Mouse (Mus musculus) left cerebral cortex, postnatal 25 days (tissue): ENCODE results near the gene Cadps2. TPM values are rescaled to one million over a fixed set of nuclear protein-coding genes. Genes with fewer than 3 reads are reported as not detected.

ENCODE experiments used
- DNase-seq, 2 experiments: peaks; one replicate each; pipeline ENCODE4 v3.0.0; 2022; ENCODE audit warnings: low spot score in 2 of 2, mixed read lengths in 1 of 2
- intact Hi-C: fragments of 180-260 bp; cut with DNase I; formaldehyde crosslinking; loops from one replicate; pipeline ENCODE4 v1.15.1; 2025
- total RNA-seq, 2 experiments: library from RNA; stranded (reverse); gene quantifications; 2 replicates each; pipeline ENCODE4 v1.2.3; 2021

Gene Cadps2
- 10 to 100 TPM; 85.8 to 90.7 TPM for total RNA-seq

GRCm38 (mm10) chr6:23839009-23839811, at the start of gene Cadps2:
Cadps2 (minus strand) TSS chr6:23839421.
- peak; percentile 37 to 38 for DNase-seq
- intact Hi-C loops = no loop called here

GRCm38 (mm10) chr6:23886418-23886817, 47.2 kb upstream of the Cadps2 start:
- intact Hi-C loops = loop anchor here (5.0 kb wide), 1 partner anchor 394 kb away; no protein-coding TSS in a partner anchor
- no peak for DNase-seq

GRCm38 (mm10) chr6:23876765-23877408, 37.7 kb upstream of the Cadps2 start:
- intact Hi-C loops = no loop called here
- no peak for DNase-seq

DNA sequence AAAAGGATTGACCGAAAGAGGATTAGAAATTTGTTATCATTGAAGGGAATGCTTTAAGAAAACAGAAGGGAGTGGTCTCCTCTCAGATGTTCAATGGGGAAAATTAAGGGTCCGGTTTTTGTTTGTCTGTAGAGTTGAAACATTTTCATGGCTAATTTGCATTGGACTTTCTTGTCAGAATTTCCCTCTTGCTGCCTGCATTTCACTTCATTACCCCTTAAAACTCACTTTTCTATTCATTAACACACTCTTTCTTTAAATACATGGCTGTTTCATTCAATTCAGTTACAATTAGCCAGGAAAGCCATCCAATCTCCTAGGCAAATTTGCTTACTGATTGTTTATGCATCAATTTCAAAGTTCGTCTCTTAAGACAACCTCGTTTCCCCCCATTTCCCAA, 37.1 kb upstream of the Cadps2 start:
- intact Hi-C loops = no loop called here
- no peak for DNase-seq

DNA sequence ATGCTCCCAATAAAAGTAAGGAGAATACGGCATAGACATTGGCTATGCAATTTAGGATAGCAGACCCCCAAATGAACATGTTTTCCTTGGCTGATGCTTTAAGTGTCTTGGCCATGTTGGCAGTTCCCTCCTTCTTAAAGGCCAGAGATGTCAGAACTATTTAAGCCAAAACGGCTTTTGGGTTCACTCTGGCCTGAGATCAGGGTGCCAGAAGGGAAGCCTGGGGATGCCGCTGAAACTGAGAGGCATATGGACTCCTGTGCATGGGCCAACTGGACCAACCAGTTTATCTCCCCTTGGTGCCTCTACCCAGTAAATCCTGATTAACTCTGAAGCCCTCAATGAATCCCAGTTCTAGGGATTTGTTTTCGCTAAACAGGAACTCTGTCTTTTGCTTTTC, 34.6 kb upstream of the Cadps2 start:
- intact Hi-C loops = no loop called here
- no peak for DNase-seq

GRCm38 (mm10) chr6:23873231-23873630, 34.0 kb upstream of the Cadps2 start:
- DNase-seq = peak in 1 of 2 experiments; percentile 24
- intact Hi-C loops = no loop called here

GRCm38 (mm10) chr6:23869971-23870370, 30.8 kb upstream of the Cadps2 start:
- intact Hi-C loops = no loop called here
- no peak for DNase-seq

- intact Hi-C loops = no loop called here
- DNase-seq = peak in 1 of 2 experiments; percentile 27
Observed at GRCm38 (mm10) chr6:23866298-23866697, 27.1 kb upstream of the Cadps2 start.

DNA sequence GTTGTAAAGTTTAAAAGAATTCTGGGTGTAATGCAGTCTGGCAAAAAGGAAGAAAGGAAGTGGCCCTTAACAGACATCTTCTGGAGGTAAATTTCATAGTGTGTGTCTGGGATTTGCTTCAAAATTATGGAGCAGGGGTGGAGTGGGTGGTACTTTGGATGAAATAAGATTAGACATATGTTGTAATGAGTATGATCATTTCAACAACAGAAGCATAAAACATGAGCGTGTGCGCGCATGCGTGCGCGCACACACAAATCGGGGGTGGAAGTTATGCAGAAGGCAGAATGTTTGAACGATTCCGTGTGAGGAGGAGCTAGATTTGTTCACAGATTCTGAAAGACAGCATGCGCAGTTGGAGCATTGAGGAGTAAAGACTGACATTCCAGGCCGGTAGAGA, 14.2 kb upstream of the Cadps2 start:
- intact Hi-C loops = loop anchor here (5.0 kb wide), 2 partner anchors 114 to 499 kb away; no protein-coding TSS in a partner anchor
- peak in 1 of 2 experiments; percentile 86 for DNase-seq

- DNase-seq = no peak
- intact Hi-C loops = no loop called here
Observed at GRCm38 (mm10) chr6:23840001-23840400, 780 bp upstream of the Cadps2 start.

DNA sequence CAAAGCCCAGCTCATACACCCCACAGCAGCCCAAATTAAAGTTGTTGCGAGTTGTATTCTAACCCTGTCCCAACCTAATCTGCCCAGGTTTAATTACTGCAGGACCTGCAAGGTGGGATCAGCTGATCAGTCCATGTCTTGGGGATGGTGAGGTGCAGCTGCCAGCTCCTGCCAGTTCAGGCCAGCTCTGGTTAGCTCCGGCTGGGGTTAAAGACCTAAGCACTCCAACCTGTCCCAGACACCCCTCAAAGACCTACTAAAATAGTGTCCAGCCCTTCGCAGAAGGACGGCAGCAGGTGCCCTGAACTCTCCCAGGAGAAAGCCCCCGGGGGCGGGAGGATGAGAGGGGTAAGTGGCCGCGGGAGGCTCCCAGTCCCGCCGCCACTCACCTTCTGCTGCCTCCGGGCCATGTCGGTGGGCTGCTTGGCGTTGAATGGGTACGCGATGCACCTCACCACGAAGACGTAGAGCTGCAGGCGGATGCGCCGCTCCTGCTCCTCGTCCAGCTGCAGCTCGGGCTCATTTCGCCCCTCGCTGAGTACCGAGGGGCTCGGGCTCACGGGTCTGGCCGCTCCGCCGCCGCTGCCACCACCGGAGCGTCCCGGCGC, 716 bp downstream of the Cadps2 start:
- intact Hi-C loops = no loop called here

GRCm38 (mm10) chr6:23837631-23838030, 1.6 kb downstream of the Cadps2 start:
- intact Hi-C loops = no loop called here
- no peak for DNase-seq

More for the DNA sequence above, 716 bp downstream of the Cadps2 start:
- DNase-seq = peak in 1 of 2 experiments; percentile 16

DNA sequence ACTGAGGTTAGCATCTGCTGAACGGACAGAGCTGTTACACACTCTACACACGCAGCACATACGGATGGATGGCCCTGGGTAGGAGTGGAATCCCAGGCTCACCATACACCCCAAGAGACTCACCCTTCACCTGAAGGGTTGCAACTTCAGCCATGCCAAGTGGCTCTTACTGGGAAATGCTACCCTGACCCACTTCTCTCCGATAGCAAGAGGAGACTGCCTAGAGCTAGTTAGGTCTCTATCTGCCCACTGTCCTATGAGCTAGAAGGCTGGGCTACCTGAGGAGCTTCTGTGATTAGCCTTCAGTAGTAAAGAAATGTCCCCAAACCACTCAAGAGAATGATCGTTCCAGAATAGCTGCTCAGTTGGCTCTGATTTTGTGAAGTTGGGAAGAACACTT, 2.1 kb downstream of the Cadps2 start:
- intact Hi-C loops = no loop called here
- no peak for DNase-seq

- no peak for DNase-seq
- intact Hi-C loops = no loop called here
Observed at GRCm38 (mm10) chr6:23836694-23837093, 2.5 kb downstream of the Cadps2 start.

DNA sequence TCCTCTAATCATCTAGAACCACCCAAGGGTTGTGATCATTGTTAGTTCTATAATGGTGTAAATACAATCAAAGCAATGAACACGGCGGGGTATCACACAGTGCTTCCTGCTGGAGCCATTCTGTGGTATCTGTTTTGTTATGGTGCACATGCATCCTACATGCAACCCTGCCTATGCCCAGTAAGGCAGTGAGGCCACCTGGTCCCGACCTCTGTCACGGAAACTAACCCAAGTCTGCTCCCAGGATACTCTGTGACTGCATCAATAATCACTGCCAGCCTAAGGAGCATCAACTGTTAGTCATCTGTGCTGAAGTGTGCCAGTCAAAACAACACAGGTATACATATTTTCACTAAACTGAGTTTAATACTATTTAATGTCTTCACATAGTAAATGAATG, 3.7 kb downstream of the Cadps2 start:
- intact Hi-C loops = no loop called here
- DNase-seq = no peak

- intact Hi-C loops = no loop called here
- no peak for DNase-seq
Observed at GRCm38 (mm10) chr6:23830741-23831140, 8.5 kb downstream of the Cadps2 start.

DNA sequence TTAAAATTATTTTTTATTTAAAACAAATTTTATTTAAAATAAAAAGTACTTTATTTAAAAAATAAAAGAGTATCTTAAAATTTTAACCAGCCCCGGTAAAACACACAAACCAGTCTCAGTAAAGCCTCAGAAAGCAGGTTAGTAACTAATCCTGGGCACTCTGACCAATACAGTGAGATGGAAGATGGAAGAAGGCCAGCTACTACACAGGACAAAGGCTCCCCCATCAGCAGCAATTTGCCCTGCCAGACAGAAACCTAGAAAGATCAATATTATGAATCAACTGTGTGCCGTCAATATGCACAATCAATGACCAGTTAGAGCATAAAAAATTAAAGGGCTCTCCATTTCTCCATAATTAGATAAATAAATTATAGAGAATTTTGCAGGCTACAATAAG, 9.9 kb downstream of the Cadps2 start:
- no peak for DNase-seq
- intact Hi-C loops = no loop called here

DNA sequence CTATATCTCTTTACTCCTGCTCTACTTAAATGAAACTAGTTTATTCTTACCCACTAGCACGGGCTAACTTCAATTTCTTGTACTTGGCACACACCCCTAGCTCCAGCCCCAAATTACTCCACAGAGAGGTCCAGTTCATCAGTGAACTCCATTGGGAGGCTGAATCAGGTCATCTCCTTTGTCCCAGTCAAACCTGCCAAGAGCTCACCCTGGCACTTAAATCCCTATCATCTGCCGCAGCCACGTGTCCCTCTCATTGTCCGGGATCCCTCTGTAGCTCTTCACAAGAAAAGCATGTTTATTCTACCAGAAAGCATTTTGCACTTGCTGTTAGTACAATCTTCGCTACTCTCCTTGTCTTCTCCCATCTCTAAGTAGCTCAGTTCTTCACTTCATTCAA, 17.4 kb downstream of the Cadps2 start:
- intact Hi-C loops = no loop called here
- no peak for DNase-seq

DNA sequence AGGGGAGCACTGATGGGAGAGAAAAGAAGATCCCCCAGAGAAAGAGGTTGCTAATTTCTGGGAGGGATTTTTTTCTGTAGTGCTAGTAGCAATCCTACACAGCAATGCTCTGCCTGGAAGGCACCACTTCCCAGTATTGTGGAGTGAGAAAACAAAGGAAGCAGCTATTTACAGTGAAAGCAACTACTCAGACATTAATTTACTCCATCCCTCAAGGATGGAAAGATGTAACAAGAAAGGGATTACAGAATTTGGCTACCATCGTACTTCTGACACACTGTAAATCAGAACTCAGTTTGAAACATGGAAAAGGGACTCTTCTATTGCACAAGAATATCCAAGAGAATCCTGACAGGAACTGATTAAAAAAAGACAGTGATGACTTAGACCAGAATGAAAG, 29.1 kb downstream of the Cadps2 start:
- intact Hi-C loops = no loop called here
- no peak for DNase-seq

DNA sequence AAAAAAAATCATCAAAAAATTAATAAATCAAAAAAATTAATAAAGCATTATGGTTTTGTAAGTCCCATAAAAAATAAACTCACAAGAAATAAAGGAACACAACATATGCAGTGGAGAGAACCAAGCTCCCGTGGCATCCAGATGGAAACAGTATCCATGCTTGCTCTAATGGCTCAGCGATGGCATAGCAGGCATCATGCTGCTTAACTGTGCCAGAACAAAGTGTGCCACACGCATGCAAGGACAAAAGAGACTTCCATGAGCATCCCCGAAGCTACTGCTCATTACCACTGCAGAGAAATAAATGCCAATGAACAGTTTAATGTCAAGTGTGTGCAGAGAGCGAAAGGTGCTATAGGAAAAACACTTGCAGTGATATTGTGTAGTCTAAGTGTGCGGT, 29.9 kb downstream of the Cadps2 start:
- no peak for DNase-seq
- intact Hi-C loops = no loop called here

DNA sequence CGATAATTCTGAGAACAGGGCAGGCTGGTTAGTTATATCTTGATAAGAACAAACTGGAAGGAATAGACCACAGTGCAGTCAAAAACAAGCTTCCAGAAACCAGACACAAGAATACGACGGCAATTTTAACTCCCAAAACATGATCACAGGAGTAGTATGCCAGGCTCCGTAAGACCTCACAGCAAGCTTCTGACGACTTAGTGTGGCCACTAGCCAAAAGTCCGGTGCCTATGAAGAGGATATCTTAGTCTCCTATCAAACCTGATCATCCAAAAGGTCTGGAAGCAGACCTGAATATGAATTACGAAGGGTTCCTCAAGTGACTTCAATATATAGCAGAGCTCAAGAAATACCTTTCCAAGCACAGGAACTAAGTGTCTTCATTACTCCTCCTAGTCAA, 33.9 kb downstream of the Cadps2 start:
- no peak for DNase-seq
- intact Hi-C loops = no loop called here
